Mouse (Mus musculus) kidney, embryonic 14.5 days (tissue): ENCODE measurements around the gene Syngr4. TPM values are rescaled to one million over a fixed set of nuclear protein-coding genes. Genes with fewer than 3 reads are reported as not detected.
"Not testable (repeated sequence)": the region's sequence is repeated elsewhere in the genome, so short reads cannot be mapped to it uniquely, and the experiment has no call there.

Source experiments
- ATAC-seq: fragments of 200-750 bp; cut with Nextera tagmentation; 2 replicates; pipeline ENCODE4 v1.8.0; 2017; ENCODE audit warnings: moderate number of reproducible peaks, mild to moderate bottlenecking, moderate TSS enrichment, moderate library complexity; ENCODE audit not compliant: low FRiP score, low TSS enrichment
- H3K27ac ChIP-seq: fragments of 300-500 bp; sonication (generic); 2 replicates; pipeline ENCODE4 v1.5.1; 2014; ENCODE audit warnings: low read depth, mild to moderate bottlenecking, low read length, moderate library complexity, mixed read lengths
- H3K27me3 ChIP-seq: fragments of 300-500 bp; sonication (generic); 2 replicates; pipeline ENCODE4 v1.6.1; 2014; ENCODE audit warnings: mild to moderate bottlenecking, low read length; ENCODE audit not compliant: control insufficient read depth, insufficient read depth
- H3K36me3 ChIP-seq: fragments of 300-500 bp; sonication (generic); 2 replicates; pipeline ENCODE4 v1.6.1; 2014; ENCODE audit warnings: low read length, mixed read lengths; ENCODE audit not compliant: control insufficient read depth, insufficient read depth
- H3K4me1 ChIP-seq: fragments of 300-500 bp; sonication (generic); 2 replicates; pipeline ENCODE4 v1.6.1; 2014; ENCODE audit warnings: low read length, mixed read lengths; ENCODE audit not compliant: control insufficient read depth, insufficient read depth
- H3K4me2 ChIP-seq: fragments of 300-500 bp; sonication (generic); replicated peaks from 2 replicates; pipeline ENCODE4 v1.6.1; 2014; ENCODE audit warnings: low read depth, mild to moderate bottlenecking, low read length
- H3K4me3 ChIP-seq: fragments of 300-500 bp; sonication (generic); 2 replicates; pipeline ENCODE4 v1.5.1; 2014; ENCODE audit warnings: mild to moderate bottlenecking, low read length
- H3K9ac ChIP-seq: fragments of 300-500 bp; sonication (generic); 2 replicates; pipeline ENCODE4 v1.6.1; 2014; ENCODE audit warnings: low read depth, mild to moderate bottlenecking, low read length, moderate library complexity
- H3K9me3 ChIP-seq: fragments of 300-500 bp; sonication (generic); 2 replicates; pipeline ENCODE4 v1.6.1; 2016; ENCODE audit warnings: low read length; ENCODE audit not compliant: control insufficient read depth
- WGBS: fragments of 180-500 bp; shearing (Covaris S2); extraction: QIAGEN DNeasy Blood & Tissue Kit; methylation state at CpG from one replicate; pipeline ENCODE4 v1.1.7; 2014; 5-methylcytosine and 5-hydroxymethylcytosine counted together
- polyA plus RNA-seq: library from polyadenylated mRNA; unstranded; fragments of >200 nt; fragmentation: Nextera tagmentation; extraction: Ambion mirVana; gene quantifications from 2 replicates; pipeline ENCODE4 v1.2.1, GENCODE M21; 2014

The Syngr4 gene
- polyA plus RNA-seq, 1 experiment from 2014 or later: 2.1 TPM

- H3K36me3 ChIP-seq: no peaks in the 10 kb centered on the region
- H3K9ac ChIP-seq: no peak overlapping the region
- no peak overlapping the region for H3K27ac ChIP-seq
- no peak for ATAC-seq
- H3K27me3 ChIP-seq: no peaks in the 10 kb centered on the region
- WGBS: 81% methylated on average over 11 of the region's 12 CpGs
- no peak overlapping the region for H3K4me2 ChIP-seq
- H3K4me3 ChIP-seq: no peak overlapping the region
- H3K9me3 ChIP-seq: no peaks in the 10 kb centered on the region
- no peaks in the 10 kb centered on the region for H3K4me1 ChIP-seq
Measured at GRCm38 (mm10) chr7:45902481-45903002, 6.0 kb upstream of the Syngr4 start.

GRCm38 (mm10) chr7:45901562-45901961 lies 5.0 kb upstream of the Syngr4 start:
- ATAC-seq: no peak
- no peak overlapping the region for H3K4me2 ChIP-seq
- H3K4me3 ChIP-seq: no peak overlapping the region
- no peak overlapping the region for H3K27ac ChIP-seq
- no peaks in the 10 kb centered on the region for H3K27me3 ChIP-seq
- no peak overlapping the region for H3K9ac ChIP-seq
- 51% methylated on average over 5 of the region's 5 CpGs for WGBS
- H3K9me3 ChIP-seq: no peaks in the 10 kb centered on the region
- no peaks in the 10 kb centered on the region for H3K36me3 ChIP-seq
- H3K4me1 ChIP-seq: no peaks in the 10 kb centered on the region

- not testable (repeated sequence) for H3K9ac ChIP-seq, H3K4me1 ChIP-seq, H3K36me3 ChIP-seq, H3K4me3 ChIP-seq, H3K9me3 ChIP-seq, ATAC-seq, H3K27me3 ChIP-seq, H3K27ac ChIP-seq
- 57% methylated on average over 4 of the region's 4 CpGs for WGBS
- peak overlapping the region; percentile 71 for H3K4me2 ChIP-seq
Measured at GRCm38 (mm10) chr7:45898125-45898524, 1.6 kb upstream of the Syngr4 start.

GRCm38 (mm10) chr7:45897258-45897757 lies 794 bp upstream of the Syngr4 start:
- Histone ChIP-seq H3K9ac (peak overlapping the region; percentile 54), H3K4me3 (peak overlapping the region; percentile 37), H3K9me3 (no peaks in the 10 kb centered on the region), H3K27me3 (no peaks in the 10 kb centered on the region), H3K36me3 (no peaks in the 10 kb centered on the region), H3K27ac (peak overlapping the region; percentile 57; the same call in 1 of the 2 replicates), H3K4me1 (no peaks in the 10 kb centered on the region), H3K4me2 (peak overlapping the region; percentile 71)
- 1% methylated on average over 19 of the region's 19 CpGs for WGBS
- ATAC-seq: peak; percentile 82

GRCm38 (mm10) chr7:45895931-45896516 lies 490 bp downstream of the Syngr4 start:
- no peak overlapping the region for H3K27ac ChIP-seq
- H3K27me3 ChIP-seq: no peaks in the 10 kb centered on the region
- no peaks in the 10 kb centered on the region for H3K9me3 ChIP-seq
- peak overlapping the region; percentile 38 for H3K4me2 ChIP-seq
- H3K4me3 ChIP-seq: no peak overlapping the region
- H3K9ac ChIP-seq: peak overlapping the region; percentile 40; the same call in 1 of the 2 replicates
- WGBS: 74% methylated on average over 6 of the region's 6 CpGs
- ATAC-seq: no peak; the same call in 1 of the 2 replicates
- H3K36me3 ChIP-seq: no peaks in the 10 kb centered on the region
- no peaks in the 10 kb centered on the region for H3K4me1 ChIP-seq

- Histone ChIP-seq H3K4me1 (no peaks in the 10 kb centered on the region), H3K36me3 (no peaks in the 10 kb centered on the region), H3K9me3 (no peaks in the 10 kb centered on the region), H3K4me3 (no peak overlapping the region), H3K9ac (no peak overlapping the region), H3K27ac (no peak overlapping the region), H3K27me3 (no peaks in the 10 kb centered on the region), H3K4me2 (no peak overlapping the region)
- WGBS: 68% methylated on average over 2 of the region's 2 CpGs
- no peak for ATAC-seq
Measured at GRCm38 (mm10) chr7:45892651-45893050, 3.9 kb downstream of the Syngr4 start.

- Histone ChIP-seq H3K27me3 (no peaks in the 10 kb centered on the region), H3K9me3 (no peaks in the 10 kb centered on the region), H3K9ac (no peak overlapping the region), H3K27ac (no peak overlapping the region), H3K4me2 (no peak overlapping the region), H3K4me3 (no peak overlapping the region), H3K4me1 (no peaks in the 10 kb centered on the region), H3K36me3 (peaks cover 39% of the 10 kb centered on the region)
- WGBS: 41% methylated on average over 3 of the region's 3 CpGs
- ATAC-seq: no peak
Measured at GRCm38 (mm10) chr7:45887246-45887645, 9.3 kb downstream of the Syngr4 start.

GRCm38 (mm10) chr7:45881011-45881410 lies 15.5 kb downstream of the Syngr4 start:
- no peak for ATAC-seq
- Histone ChIP-seq H3K36me3 (peaks cover 95% of the 10 kb centered on the region), H3K27ac (no peak overlapping the region), H3K27me3 (no peaks in the 10 kb centered on the region), H3K4me2 (no peak overlapping the region), H3K9me3 (no peaks in the 10 kb centered on the region), H3K4me3 (no peak overlapping the region), H3K4me1 (no peaks in the 10 kb centered on the region), H3K9ac (no peak overlapping the region)
- 94% methylated on average over 2 of the region's 2 CpGs for WGBS

GRCm38 (mm10) chr7:45880531-45880930 lies 16.0 kb downstream of the Syngr4 start:
- Histone ChIP-seq H3K9ac (no peak overlapping the region), H3K4me3 (no peak overlapping the region), H3K4me1 (no peaks in the 10 kb centered on the region), H3K36me3 (peaks cover 96% of the 10 kb centered on the region), H3K4me2 (no peak overlapping the region), H3K27me3 (no peaks in the 10 kb centered on the region), H3K9me3 (no peaks in the 10 kb centered on the region), H3K27ac (no peak overlapping the region)
- no peak for ATAC-seq
- 97% methylated on average over 4 of the region's 4 CpGs for WGBS
